Mouse (Mus musculus): ENCODE results near the gene Sox5.

- no peak for TF ChIP-seq CTCF (IDR thresholded peaks at IDR 0.05; ENCODE audit: low read depth)
- no peak for TF ChIP-seq EP300 (IDR thresholded peaks at IDR 0.05; ENCODE audit: low read depth)
Observed at GRCm38 (mm10) chr6:144463691-144464090, 318.1 kb downstream of the Sox5 start.

All from liver, embryonic 14.5 days (tissue).